Mouse (Mus musculus): ENCODE measurements around the gene Pdlim5.

The Pdlim5 gene

DNA sequence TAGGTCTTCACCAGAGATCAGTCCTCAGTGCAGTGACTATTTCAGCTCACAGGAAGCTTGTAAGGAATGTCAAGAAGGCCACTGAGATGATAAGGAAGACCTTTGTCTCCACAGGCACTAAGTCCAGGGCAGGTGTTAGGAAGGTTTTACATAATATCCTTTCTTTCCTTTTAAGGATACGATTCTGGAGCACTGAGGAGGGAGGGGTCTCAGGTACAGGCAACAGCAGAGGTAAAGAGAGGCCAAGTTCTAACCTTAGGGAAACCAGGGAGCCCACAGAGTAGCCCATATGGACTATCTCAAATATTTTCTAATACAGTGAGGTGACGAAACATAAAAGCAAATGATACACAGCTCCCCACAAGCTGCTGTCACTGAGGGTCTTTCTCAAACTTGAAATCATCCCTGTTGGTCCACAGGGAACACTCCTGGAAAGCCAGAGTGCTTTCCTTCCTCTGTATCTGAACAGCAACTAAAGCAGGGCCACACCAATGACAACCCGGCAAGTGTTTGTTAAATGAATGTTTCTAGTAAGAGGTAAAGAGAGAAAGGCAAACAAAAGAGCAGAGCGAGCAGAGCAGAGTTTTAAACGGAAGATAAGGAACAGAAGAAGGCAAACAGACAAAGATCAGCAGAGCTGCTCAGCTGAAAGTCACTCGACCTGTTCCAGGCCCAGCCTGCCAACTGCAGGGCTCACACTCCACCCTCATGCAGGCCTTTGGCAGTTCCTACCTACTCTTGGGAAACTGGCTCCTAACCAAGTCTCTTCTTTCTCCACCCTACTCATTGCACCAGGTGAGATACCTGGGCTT, 55.9 kb downstream of the Pdlim5 start:
- DNase-seq (ENCODE audit: low spot score): no peak

DNA sequence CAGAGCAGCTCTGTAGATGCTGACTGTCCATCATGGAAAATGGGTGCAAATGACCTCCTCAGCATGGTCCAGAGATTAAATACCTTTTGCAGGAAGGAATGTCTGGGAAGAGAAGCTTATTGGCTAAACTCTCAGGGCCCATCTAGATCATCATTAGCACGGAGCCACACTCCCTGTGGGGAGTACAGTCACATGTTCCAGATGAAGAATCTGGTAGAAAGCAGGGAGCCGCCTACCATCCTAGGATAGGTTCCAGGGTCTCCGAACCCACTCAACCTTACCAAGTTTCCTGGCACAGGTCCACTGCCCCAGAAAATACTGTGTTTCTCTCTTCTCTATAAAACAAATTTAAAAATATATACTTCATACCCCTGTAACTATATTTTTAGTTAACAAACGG, 57.4 kb downstream of the Pdlim5 start:
- no peak for DNase-seq (ENCODE audit: low spot score)

DNA sequence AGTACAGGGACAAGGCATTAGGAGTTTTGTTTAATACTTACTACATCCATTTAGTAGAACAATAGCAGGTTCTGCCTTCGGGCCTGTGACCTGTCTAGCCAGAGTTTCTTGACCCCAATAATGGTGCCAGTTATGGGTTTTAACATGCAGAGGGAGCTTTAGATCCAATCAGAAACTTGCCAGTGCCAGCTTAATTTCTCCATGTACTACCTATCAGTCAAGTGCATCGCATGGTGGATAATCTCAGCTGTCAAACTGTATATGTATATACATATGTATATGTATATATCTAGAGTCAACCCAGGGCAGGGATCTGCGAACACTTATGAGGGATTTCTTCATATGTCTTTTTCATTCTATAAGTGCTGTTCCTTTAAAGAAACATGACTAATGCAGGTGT, 61.0 kb downstream of the Pdlim5 start:
- DNase-seq (ENCODE audit: low spot score): no peak

DNA sequence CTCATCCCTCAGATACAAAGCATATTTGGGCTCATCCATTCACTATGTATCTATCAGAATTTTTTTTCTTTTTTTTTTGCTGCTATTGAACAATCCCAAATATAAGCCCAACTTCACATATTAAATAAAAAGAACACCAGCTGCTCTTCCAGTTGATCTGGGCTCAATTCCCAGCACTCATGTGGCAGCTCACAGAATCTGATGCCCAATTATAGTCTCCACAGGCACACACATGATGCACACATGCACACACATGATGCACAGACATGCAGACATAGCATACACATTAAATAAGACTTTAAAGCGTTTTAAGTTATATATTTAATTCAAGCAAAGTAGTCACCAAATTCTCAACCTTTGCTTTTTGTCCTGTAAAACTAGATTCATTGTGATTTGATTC, 62.0 kb downstream of the Pdlim5 start:
- no peak for DNase-seq (ENCODE audit: low spot score)

DNA sequence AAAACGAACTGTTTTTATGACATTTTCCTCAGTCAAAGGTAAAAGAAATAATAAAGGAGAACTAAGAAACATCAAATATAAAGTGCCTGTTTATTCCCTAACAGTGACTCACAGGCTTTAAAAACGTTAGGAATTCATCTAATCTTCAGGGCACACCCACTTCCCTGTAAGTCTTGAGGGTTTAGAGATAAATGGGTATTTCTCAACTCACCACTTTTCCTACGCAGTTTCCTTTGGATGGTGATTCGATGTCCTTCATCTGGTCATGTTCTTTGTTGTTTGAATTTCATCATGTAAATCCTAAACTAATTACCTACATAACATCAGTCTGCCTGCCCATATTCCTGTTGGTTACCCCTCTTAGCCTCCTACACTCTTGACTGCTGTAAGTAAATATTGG, 62.8 kb downstream of the Pdlim5 start:
- no peak for DNase-seq (ENCODE audit: low spot score)

DNA sequence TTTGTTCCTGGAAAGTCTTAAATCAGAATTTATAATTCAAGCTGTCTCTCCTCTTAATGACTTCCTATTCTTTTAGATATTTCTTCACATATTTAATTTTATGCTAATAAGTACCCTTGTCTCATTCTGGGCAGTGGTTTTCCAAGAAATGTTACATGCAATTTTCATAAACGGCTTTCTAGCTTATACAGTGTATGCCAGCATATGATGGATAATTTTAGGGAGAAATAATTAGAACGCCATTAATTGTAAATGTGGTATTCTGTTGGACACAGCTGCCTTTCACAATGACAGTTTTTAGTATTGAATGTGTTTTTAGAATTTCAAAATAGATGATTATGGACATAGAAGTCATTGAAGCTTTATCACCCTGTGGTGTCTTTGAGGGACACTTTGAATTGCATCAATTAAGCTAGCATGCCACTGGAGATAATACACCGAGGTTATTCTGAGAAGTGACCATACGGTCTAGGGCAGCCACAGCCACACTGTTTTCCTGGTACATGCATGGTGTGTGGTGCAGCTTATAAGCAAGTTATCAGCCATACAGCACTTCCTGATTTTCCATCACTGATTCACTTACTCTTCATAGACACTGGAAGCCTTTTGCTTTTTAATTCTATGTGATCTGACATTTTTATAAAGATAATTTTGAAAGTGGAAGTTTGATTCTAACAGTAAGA, 63.5 kb downstream of the Pdlim5 start:
- DNase-seq (ENCODE audit: low spot score): no peak

DNA sequence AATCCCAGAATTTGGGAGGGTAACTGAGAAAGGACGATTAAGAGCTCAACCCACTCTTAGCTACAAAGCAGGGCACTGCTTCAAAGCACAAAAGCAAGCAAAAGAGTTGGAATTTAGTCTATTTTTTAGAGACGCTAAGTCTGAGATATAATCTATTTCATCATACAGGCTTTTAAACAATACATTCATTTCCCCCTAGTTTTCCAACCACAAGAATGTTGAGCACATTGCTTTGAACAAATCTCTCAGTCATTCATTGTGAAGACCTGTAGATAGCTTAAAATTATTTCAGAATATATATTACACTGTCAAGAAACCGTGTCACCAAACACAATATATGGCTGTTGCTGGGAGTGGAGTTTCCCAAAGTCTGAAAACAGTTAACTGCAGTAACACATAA, 65.1 kb downstream of the Pdlim5 start:
- DNase-seq (ENCODE audit: low spot score): no peak

DNA sequence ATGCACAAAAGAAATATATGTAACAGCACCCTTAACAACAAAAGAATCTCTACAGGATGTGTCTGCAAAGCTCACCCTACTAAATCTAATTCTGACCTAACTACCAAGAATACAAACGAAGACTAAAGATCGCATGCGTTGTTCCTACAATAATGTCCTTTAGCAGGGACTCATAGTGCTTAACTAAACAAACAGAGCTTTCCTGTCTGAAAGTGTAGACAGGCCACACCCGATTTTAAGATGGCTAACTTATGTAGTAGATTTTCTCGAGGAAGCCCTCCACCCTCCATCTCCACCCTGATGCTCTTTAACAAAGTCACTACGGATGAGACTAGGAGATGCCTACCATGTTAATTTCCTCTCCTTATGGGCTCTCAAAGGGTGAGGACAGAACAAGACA, 71.9 kb downstream of the Pdlim5 start:
- no peak for DNase-seq (ENCODE audit: low spot score)

DNA sequence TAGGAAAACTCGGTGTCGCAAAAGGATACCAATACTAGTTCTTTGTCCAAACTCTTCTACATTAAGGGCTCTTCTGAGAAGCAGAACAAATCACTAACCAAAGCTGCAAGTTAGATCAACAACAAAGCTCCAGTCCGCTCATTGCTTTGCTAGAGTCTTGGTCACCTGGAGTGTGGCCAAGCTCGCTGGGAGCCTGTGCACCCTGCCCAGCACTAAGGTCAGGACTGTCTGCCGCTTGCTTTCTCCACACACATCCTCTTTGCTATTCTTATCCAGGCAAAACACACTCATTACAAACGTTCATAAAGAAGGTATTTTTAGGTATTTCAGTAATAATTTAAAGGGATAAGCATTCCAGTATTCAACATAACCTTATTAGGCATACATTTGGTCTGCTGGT, 73.6 kb downstream of the Pdlim5 start:
- no peak for DNase-seq (ENCODE audit: low spot score)

DNA sequence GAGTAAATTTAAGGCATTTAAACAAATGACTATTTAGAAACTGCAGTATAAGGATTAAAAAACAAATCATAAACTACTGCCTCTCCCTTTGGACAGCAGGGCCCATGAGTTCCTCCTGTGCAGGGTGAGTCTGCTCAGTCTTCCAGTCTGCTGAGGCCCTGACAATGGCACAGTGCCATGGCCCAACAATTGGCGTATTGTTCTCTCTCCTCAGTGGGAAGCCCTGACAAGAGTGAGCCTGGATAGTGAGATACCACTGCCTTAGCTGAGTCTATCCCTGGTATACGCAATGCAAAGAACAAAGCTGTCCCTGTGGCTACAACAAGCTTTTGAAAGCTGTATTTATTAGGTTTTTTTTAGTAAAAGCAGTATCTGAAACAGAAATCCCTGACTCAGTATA, 77.3 kb downstream of the Pdlim5 start:
- no peak for DNase-seq (ENCODE audit: low spot score)

DNA sequence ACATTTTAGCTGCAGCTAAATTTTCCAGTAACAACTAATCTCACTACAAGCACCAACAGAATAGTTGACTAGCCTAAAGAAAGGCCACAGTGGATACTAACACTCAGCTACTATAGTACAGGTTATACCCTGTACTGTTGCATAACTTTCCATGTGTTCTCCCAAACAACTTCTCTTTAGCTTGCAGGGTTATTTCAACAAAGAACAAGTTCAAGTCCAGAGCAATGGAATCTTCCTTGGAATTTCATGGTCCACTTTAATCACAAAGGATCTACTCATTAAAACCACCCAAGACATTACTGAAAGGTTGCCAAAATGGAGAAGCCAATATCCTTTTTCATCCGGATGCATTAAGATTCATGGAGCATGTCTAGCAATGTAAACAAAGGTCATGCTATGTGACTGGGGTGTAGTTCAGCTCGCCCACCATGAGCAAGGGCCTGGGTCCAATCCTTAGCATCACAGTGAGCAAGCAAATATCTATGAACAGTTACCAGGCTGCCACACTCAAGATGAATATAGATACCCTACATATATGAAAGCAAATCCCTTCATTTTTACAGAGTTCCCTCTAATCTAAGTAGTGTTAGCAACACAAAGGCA, 79.3 kb downstream of the Pdlim5 start:
- DNase-seq (ENCODE audit: low spot score): no peak

DNA sequence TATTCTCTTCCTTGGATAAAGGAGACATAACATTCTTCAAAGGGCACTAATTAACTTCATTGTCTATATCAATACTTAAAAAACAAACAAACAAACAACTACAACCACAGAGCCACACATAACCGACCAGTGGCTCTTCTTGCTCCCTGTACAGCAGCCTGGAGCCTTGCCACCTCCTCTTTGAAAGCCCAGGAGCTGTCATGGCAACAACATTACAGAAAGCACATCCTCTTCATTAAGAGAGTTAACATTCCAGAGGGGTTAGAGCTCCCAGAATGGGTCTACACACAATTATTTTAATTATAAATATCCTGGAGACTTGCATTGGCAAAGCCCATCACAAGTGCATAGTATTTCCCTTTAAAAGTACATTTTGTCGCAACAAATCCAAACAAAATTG, 84.4 kb downstream of the Pdlim5 start:
- no peak for DNase-seq (ENCODE audit: low spot score)

DNA sequence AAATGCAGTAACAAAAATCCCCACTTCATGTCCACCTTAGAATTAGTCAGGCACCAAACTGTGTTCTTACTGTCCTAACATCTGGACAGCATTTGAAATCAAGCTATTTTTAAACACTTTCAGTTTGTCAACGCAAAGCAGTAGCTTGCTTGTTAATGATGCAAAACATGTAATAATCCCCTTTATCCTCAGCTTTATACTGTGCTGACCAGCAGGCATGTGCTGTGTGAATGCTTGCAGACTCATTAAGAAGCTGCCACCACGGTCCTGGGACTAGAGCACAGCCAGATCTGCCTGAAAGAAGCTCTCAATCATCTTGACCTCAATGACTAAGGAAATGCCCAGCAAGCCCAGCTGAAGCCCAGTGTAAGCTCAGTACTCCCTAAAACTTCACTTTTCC, 85.0 kb downstream of the Pdlim5 start:
- DNase-seq (ENCODE audit: low spot score): no peak

DNA sequence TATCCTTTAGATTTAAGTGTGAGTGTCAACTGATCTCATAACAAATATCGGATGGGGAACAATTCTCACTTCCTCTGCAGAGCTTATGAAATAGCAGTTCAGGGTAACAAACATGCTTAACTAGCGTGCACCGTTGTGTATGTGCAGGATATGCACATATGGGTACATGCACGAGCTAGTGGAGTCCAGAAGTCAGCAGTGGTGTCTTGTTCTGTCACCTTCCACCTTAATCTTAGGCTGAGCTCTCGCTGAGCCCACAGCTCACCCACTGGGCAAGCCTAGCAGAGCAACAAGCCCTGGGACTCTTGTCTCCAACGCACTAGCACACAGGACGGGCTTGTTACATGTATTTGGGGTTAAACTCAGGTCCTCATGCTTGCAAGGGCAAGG, 100.2 kb downstream of the Pdlim5 start:
- no peak for DNase-seq (ENCODE audit: low spot score)

DNA sequence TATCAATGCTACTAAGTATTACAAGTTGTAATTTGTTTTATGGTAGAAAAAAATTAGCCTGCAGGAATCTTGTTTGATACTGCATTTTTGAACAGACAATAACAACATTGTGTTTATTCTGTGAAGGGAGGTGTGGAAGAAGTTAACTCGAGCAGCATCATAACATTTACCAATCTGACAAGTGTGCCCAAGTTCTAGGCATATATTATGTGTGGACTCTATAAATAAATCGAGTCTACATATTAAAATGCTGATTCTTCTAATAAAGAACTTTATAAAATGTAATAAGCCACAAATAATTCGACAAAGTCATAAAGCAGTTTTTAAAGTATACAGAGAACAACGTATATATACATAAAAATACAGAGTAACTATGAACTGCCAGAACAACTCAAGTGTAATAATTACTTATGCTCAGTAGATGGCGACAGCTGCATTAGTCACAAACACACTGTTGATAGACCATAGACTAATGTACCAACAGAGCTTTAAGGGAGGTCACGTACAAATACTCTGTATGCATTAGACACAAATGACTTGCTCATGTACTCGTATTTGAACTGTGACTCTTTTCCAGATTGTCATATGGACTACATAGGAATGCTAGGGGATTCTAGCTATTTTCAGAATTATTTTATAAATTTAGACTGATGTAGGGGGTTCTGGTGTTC, 100.7 kb downstream of the Pdlim5 start:
- peak; percentile 38 for DNase-seq (ENCODE audit: low spot score)

DNA sequence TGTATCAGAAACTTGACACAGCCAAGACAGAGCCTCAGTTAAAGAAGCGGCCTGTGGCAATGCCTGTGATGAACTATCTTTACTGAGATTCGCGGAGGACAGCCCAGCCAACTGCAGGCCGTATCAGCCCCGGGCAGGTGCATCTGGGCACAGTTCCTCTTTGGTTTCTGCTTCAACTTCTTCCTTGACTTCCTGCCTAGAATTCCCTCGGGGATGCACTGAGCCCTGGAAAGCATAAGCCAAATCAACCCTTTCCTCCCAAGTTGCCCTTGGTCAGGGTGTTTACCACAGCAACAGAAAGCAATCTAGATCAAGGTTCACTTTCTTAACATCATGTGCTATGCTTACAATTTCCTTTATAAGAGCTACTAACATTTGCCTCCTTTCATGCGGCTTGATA, 101.9 kb downstream of the Pdlim5 start:
- DNase-seq (ENCODE audit: low spot score): no peak

DNA sequence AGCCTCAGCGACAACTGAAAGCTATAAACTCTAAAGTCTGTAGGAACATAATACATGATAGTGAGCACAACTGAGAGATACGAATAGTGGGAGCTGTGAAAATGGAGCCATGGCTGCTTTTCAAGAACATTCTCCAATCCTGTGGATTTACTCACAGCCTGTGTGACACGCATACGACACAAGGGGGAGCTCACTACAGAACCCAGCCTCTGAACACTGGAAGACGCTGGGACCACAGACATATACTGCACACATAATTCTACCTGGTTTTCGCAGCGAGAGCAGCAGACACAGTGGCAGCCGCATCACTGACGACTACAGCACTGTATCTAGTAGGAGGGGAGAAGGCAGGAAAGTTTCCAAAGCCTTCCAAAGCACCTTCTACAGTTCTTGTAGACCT, 112.8 kb downstream of the Pdlim5 start:
- DNase-seq (ENCODE audit: low spot score): peak; percentile 59

DNA sequence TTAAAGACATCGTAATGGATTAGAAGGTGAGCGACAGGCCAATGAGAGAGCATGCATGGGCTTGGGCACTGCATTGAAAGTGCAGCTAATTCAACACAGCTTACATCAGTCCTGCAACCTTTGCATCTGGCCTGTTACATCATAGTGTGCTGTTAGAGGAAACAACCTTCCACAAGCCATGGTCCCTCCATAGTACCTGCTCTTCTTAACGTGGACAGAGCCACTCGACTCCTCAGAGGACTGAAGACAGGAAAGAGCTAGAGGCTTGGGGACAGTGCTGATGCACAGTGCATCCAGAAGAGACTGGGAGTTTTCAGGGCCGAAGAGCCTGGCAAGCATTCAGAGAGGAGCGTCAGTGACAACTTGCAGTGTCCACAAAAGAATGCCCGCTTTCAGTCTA, 113.8 kb downstream of the Pdlim5 start:
- DNase-seq (ENCODE audit: low spot score): no peak

DNA sequence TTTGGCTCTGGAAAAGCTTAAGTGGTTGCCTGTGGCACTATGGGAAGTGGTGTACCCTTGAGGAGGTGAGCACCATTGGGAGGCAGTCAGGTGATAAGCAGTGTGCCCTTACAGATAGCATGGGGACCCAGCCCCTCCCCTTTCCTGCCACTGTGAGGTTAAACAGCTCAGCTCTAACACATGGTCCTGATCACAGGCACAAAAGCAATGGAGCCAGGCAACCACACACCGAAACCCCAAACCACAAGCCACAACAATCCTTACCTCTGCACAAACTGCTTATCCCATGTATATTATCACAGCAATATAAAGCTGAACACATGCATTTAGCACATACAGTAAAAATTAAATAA, 114.4 kb downstream of the Pdlim5 start:
- peak; percentile 58 for DNase-seq (ENCODE audit: low spot score)

DNA sequence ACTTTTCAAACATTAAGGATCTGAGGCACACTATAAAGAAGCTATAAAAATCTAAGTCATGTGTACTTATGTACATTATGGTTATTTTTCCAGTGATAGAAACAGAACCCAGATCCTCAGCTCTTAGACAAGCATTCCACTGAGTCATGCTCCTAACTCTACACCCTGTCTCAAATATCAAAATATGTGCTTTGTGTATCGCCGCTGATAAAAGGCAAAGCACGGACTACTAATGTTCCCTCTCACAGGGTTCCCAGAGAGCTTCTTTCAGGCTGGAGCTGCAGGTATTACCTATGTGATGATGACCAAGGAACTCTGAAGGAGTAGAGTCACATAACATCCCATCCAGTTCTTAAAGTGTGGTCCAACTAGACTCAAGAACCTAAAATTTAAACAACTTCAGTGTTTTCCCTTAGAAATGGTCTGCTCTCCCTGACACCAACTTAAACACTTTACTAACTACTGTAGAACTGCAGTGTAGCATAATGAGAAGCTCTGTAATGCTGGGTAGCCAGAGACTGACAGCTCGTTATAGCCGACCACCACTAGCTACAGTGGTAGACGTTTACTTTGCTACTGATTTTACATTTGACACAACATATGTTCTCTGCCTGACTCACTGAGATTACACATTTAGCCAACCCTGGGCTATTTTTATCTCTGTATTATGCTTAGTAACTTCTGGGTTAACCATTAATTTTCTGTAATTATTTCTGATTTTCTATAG, 115.0 kb downstream of the Pdlim5 start:
- no peak for DNase-seq (ENCODE audit: low spot score)

DNA sequence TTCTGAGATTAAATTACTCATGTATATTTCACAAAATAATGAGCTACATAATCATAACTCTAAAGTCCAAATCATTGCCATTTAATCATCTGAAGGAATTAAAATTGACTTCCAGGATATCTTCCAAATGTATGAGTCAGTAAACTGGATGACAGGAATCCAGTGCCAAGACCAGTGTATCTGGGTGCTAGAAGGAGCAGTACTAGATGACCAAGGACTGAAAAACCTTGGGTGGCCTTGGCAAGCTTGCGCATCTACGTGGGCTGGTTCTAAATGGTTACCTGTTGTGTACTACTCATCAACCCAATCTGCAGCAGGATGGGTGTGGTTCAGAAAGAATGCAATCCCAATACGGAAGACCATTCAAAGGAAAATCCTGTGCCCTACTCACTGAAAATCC, 116.5 kb downstream of the Pdlim5 start:
- DNase-seq (ENCODE audit: low spot score): no peak

DNA sequence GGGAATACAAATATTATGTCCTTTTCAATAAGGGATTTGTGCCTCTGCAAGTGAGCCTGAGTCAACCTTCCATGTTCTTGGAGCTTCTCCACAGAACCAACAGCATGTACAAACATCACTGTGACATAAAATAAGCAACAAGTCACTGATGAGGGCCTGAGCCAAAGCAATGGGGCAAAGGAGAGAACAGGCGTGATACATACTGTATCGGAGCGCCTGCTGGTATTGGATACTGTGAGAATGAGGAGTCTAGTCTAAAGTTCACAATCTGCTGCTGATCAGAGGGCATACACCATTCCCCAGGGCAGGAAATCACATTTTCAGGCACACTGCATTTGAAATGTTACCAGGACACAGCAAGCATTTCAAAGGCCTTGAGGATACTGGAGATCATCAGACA, 119.0 kb downstream of the Pdlim5 start:
- no peak for DNase-seq (ENCODE audit: low spot score)
